Mouse (Mus musculus) stomach, postnatal 0 days (tissue): ENCODE measurements around the gene Ntrk1. TPM values are rescaled to one million over a fixed set of nuclear protein-coding genes. Genes with fewer than 3 reads are reported as not detected.
A peak's percentile ranks its signal among the peaks of the same experiment; 100 is the strongest.

Source experiments
- ATAC-seq: fragments of 200-750 bp; cut with Nextera tagmentation; 2 replicates; pipeline ENCODE4 v1.8.0; 2017; ENCODE audit not compliant: low FRiP score, low TSS enrichment
- DNase-seq: peaks from one replicate; pipeline ENCODE4 v3.0.0-alpha.2; 2016; ENCODE audit warnings: low spot score
- H3K27ac ChIP-seq: fragments of 300-500 bp; sonication (generic); replicated peaks from 2 replicates; pipeline ENCODE4 v1.5.1; 2014; ENCODE audit warnings: mild to moderate bottlenecking, control low read depth
- H3K27me3 ChIP-seq: fragments of 300-500 bp; sonication (generic); 2 replicates; pipeline ENCODE4 v1.6.1; 2014; ENCODE audit warnings: low read length; ENCODE audit not compliant: control insufficient read depth, insufficient read depth
- H3K36me3 ChIP-seq: fragments of 300-500 bp; sonication (generic); 2 replicates; pipeline ENCODE4 v1.6.1; 2014; ENCODE audit warnings: low read length, mixed read lengths; ENCODE audit not compliant: control insufficient read depth, insufficient read depth
- H3K4me1 ChIP-seq: fragments of 300-500 bp; sonication (generic); replicated peaks from 2 replicates; pipeline ENCODE4 v1.6.1; 2014; ENCODE audit warnings: antibody characterized with exemption; ENCODE audit not compliant: control insufficient read depth, insufficient read depth
- H3K4me2 ChIP-seq: fragments of 300-500 bp; sonication (generic); replicated peaks from 2 replicates; pipeline ENCODE4 v1.6.1; 2014; ENCODE audit warnings: low read depth, mild to moderate bottlenecking, control low read depth, moderate library complexity
- H3K4me3 ChIP-seq: fragments of 300-500 bp; sonication (generic); 2 replicates; pipeline ENCODE4 v1.5.1; 2014; ENCODE audit warnings: low read depth, low read length, control low read depth
- H3K9ac ChIP-seq: fragments of 300-500 bp; sonication (generic); 2 replicates; pipeline ENCODE4 v1.6.1; 2014; ENCODE audit warnings: mild to moderate bottlenecking, low read length, control low read depth, mixed read lengths
- H3K9me3 ChIP-seq: fragments of 300-500 bp; sonication (generic); 2 replicates; pipeline ENCODE4 v1.6.1; 2016; ENCODE audit warnings: low read length; ENCODE audit not compliant: control insufficient read depth
- CTCF ChIP-seq: IDR thresholded peaks from 2 replicates; pipeline ENCODE4 v1.5.1; 2016; ENCODE audit warnings: antibody characterized with exemption, low read depth, mild to moderate bottlenecking, moderate library complexity
- EP300 ChIP-seq: optimal IDR thresholded peaks from 2 replicates; pipeline ENCODE3; 2016; ENCODE audit warnings: antibody characterized with exemption
- WGBS: fragments of 180-500 bp; shearing (Covaris S2); extraction: QIAGEN DNeasy Blood & Tissue Kit; methylation state at CpG from one replicate; pipeline ENCODE4 v1.1.7; 2014; 5-methylcytosine and 5-hydroxymethylcytosine counted together
- polyA plus RNA-seq: library from polyadenylated mRNA; unstranded; fragments of >200 nt; fragmentation: Nextera tagmentation; extraction: Ambion mirVana; gene quantifications from 2 replicates; pipeline ENCODE4 v1.2.1, GENCODE M21; 2015

Ntrk1 gene
- polyA plus RNA-seq, 1 experiment from 2014 or later = 0.41 TPM

DNA sequence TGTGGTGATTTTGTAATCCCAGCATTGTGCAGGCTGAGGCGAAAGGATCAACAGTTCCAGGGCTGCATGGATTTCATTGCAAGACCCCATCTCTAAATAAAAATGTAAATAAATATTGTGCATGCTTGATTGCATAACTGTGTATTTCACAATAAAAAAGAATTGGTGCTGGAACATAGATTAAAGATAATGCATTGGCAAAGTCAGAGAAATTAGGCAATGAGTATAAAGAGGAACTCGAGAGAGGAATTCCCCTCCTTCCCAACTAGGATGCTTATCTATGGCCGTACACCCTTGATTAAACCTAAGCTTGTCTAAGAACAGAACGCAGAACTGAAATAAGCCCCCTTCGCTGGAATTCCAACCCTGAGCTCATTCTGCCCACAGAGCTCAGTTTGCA is 9.8 kb downstream of the Ntrk1 start:
- Histone ChIP-seq H3K36me3 (no peaks in the 10 kb centered on the region), H3K4me3 (no peak overlapping the region), H3K4me1 (no peaks in the 10 kb centered on the region), H3K27me3 (no peaks in the 10 kb centered on the region), H3K9ac (no peak overlapping the region), H3K27ac (no peak overlapping the region), H3K4me2 (no peak overlapping the region), H3K9me3 (no peaks in the 10 kb centered on the region)
- WGBS = 51% methylated on average over 5 of the region's 5 CpGs
- ATAC-seq (no peak), DNase-seq (no peak)
- TF ChIP-seq CTCF (no peak), EP300 (no peak)

DNA sequence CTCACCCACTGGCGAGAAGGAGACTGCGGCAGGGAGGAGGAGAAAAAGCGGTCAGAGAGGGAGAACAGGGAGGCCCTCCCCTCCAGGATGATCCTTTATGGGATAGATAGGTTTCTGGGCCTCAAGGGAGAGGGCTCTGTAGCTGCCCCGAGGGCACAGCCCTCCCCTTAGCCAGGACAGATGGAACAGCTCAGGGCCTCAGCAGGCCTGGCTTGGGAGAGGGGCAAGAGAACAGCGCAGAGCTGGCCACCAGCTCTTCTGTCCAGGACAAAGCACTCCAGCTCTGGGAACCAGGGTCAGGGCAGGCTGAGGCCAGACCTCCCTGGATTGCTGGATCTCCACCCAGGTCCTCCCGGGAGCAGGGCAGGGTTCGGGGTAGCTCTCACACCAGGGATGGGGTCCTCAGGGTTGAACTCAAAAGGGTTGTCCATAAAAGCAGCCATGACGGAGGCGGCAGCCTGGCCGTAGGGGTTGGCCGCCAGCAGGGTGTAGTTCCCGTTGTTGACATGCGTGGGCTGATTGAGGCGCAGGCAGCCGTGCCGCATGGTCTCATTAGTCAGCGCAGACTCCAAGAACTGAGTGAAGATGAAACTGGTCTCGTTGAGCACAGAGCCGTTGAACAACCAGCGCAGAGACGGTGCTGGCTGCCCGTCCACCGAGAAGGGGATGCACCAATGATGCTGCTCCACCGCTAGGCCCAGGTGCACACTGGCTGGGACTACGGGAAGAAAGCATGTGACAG is 11.5 kb downstream of the Ntrk1 start:
- ATAC-seq = peak; percentile 22; the same call in 1 of the 2 replicates
- 0 out of 2 replicates have a peak overlapping the region, but pooled peaks have one; percentile 30 for H3K27ac ChIP-seq
- 79% methylated on average over 25 of the region's 25 CpGs for WGBS

DNA sequence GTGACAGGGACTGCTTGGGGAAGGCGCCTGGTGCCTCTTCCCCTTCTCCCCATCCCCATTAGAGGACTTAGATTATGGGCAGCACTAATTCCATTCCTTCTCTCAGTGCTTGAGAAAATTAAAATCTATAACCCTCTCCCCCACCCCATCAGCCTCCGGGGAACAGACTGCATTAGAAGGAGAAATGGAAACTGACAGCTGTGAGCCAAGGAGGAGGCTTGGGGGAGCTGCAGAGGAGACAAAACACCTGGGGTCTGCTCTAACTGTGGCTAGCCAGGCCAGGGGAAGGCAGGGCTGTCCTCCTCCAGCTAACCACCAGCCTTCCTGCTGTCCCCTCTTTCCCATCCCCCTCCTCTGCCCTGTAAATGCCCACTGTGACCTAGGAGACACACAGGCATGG is 15.9 kb downstream of the Ntrk1 start:
- Histone ChIP-seq H3K27ac (no peak overlapping the region), H3K4me3 (no peak overlapping the region), H3K4me1 (no peaks in the 10 kb centered on the region), H3K27me3 (no peaks in the 10 kb centered on the region), H3K9ac (no peak overlapping the region), H3K4me2 (no peak overlapping the region), H3K36me3 (no peaks in the 10 kb centered on the region), H3K9me3 (no peaks in the 10 kb centered on the region)
- no peak for DNase-seq
- no peak for TF ChIP-seq EP300
- TF ChIP-seq CTCF = no peak
- WGBS = 59% methylated on average over 2 of the region's 2 CpGs
- ATAC-seq = no peak

More for the DNA sequence above, 11.5 kb downstream of the Ntrk1 start:
- TF ChIP-seq EP300 = no peak
- no peak for TF ChIP-seq CTCF
- Histone ChIP-seq H3K9ac (no peak overlapping the region), H3K36me3 (no peaks in the 10 kb centered on the region), H3K9me3 (no peaks in the 10 kb centered on the region), H3K4me2 (no peak overlapping the region), H3K4me1 (no peaks in the 10 kb centered on the region), H3K4me3 (no peak overlapping the region), H3K27me3 (no peaks in the 10 kb centered on the region)
- DNase-seq = no peak

DNA sequence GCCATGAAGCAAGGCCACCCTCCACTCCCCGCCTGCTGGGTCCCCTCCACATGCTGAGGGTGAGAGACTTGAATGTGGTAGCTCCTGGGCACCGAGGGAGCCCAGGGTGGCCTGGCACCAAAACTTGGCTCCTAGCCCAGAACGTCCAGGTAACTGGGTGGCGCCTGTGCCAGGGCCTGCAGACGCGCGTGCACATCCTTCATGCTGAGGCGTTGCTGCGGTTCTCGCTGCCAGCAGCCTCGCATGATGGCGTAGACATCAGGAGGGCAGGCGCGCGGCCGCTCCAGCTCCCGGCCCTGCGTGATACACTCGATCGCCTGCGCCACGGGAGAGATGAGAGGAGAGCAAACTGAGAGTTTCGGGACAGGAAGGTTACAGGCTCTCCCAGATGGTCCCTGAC is 16.7 kb downstream of the Ntrk1 start:
- Histone ChIP-seq H3K4me2 (no peak overlapping the region), H3K36me3 (no peaks in the 10 kb centered on the region), H3K4me3 (no peak overlapping the region), H3K4me1 (no peaks in the 10 kb centered on the region), H3K27me3 (no peaks in the 10 kb centered on the region), H3K27ac (no peak overlapping the region), H3K9me3 (no peaks in the 10 kb centered on the region), H3K9ac (no peak overlapping the region)
- DNase-seq = no peak
- no peak for ATAC-seq
- 56% methylated on average over 23 of the region's 23 CpGs for WGBS
- TF ChIP-seq EP300 (no peak), CTCF (no peak)

DNA sequence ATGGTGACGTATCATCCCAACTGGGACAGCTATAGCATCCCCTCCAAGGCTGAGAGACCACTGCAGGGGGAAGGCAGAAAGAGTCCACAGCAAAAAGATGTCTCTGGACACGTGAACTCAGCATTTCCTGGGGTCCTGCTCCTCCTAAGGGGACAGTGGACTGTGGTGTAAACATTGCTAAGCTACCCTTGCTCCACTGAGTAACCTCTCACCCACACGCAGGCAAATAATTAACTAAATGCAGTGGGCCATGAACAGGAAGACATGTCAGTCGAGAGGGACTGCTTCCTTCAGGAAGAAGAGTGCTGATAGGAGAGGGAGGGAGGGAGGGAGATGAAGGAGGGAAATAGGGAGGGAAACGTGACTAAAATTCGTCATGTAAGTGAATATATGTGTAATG is 23.9 kb downstream of the Ntrk1 start:
- H3K9me3 ChIP-seq = no peaks in the 10 kb centered on the region
- no peak overlapping the region for H3K4me2 ChIP-seq
- no peaks in the 10 kb centered on the region for H3K4me1 ChIP-seq
- H3K4me3 ChIP-seq = no peak overlapping the region
- no peaks in the 10 kb centered on the region; the same call in 1 of the 2 replicates for H3K27me3 ChIP-seq
- no peak overlapping the region for H3K9ac ChIP-seq
- no peak overlapping the region for H3K27ac ChIP-seq
- WGBS = 34% methylated on average over 6 of the region's 6 CpGs
- TF ChIP-seq EP300 = no peak
- no peak for TF ChIP-seq CTCF
- no peaks in the 10 kb centered on the region for H3K36me3 ChIP-seq
- ATAC-seq = peak; percentile 30; the same call in 1 of the 2 replicates
- DNase-seq = no peak

DNA sequence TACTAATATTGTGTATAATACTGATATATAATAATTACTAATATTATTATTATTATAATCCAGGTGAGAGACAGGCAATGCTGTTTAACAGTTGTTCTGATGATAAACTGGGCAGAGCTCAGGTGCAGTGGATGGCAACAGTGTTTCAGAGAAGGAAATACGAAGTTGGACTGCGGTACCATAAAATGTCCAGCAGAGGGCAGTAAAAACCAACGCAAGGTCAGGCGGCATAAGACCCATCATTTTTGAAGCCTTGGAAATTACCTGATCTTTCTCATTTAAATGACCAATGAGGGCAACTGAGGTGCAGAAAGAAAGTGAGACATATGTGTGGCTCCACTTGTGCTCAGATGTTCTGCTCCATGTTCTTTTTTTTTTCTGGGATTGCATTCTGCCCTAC is 24.7 kb downstream of the Ntrk1 start:
- Histone ChIP-seq H3K4me1 (no peaks in the 10 kb centered on the region), H3K27ac (no peak overlapping the region), H3K4me2 (no peak overlapping the region), H3K27me3 (no peaks in the 10 kb centered on the region; the same call in 1 of the 2 replicates), H3K9ac (no peak overlapping the region), H3K4me3 (no peak overlapping the region), H3K9me3 (no peaks in the 10 kb centered on the region), H3K36me3 (no peaks in the 10 kb centered on the region)
- no peak for ATAC-seq
- TF ChIP-seq EP300 (no peak), CTCF (peak; percentile 94)
- WGBS = under 1% methylated on average over 4 of the region's 4 CpGs
- no peak for DNase-seq
